Mouse (Mus musculus) mouse embryonic stem cell (cell line): Measurements from ENCODE around the gene Agmo.

Experiments
- in situ Hi-C, 2 experiments: fragments of 300-500 bp; cut with MboI; formaldehyde crosslinking; loops; 1 replicate in 1 of 2; 3 replicates in 1 of 2; pipeline ENCODE4 v1.14.3; 2019 to 2020; ENCODE audit warnings: low sequenced_read_pairs in 2 of 2, low pct_unique_long_range_greater_than_20kb in 1 of 2, mixed read lengths in 1 of 2; ENCODE audit not compliant: unreplicated experiment in 1 of 2

Agmo gene

GRCm38 (mm10) chr12:37392316-37392715 lies 150.9 kb downstream of the Agmo start:
- in situ Hi-C loops = no loop called here

GRCm38 (mm10) chr12:37402541-37402940 lies 161.1 kb downstream of the Agmo start:
- in situ Hi-C loops = no loop called here

- in situ Hi-C loops = no loop called here
Observed at GRCm38 (mm10) chr12:37426350-37426749, 184.9 kb downstream of the Agmo start.

- in situ Hi-C loops = no loop called here
Observed at GRCm38 (mm10) chr12:37426750-37427149, 185.3 kb downstream of the Agmo start.

- in situ Hi-C loops = no loop called here
Observed at GRCm38 (mm10) chr12:37434466-37434865, 193.0 kb downstream of the Agmo start.

- in situ Hi-C loops = no loop called here
Observed at GRCm38 (mm10) chr12:37442486-37443013, 201.1 kb downstream of the Agmo start.

GRCm38 (mm10) chr12:37445255-37445654 lies 203.8 kb downstream of the Agmo start:
- in situ Hi-C loops = no loop called here

- in situ Hi-C loops = no loop called here
Observed at GRCm38 (mm10) chr12:37449597-37449996, 208.2 kb downstream of the Agmo start.

GRCm38 (mm10) chr12:37450366-37451156 lies 209.1 kb downstream of the Agmo start:
- in situ Hi-C loops = no loop called here

GRCm38 (mm10) chr12:37471631-37472030 lies 230.2 kb downstream of the Agmo start:
- in situ Hi-C loops = no loop called here

GRCm38 (mm10) chr12:37476849-37477248 lies 235.4 kb downstream of the Agmo start:
- in situ Hi-C loops = no loop called here

- in situ Hi-C loops = no loop called here
Observed at GRCm38 (mm10) chr12:37487991-37488390, 246.6 kb downstream of the Agmo start.

- in situ Hi-C loops = no loop called here
Observed at GRCm38 (mm10) chr12:37498871-37499270, 257.4 kb downstream of the Agmo start.

GRCm38 (mm10) chr12:37507406-37507805 lies 266.0 kb downstream of the Agmo start:
- in situ Hi-C loops = no loop called here

GRCm38 (mm10) chr12:37507826-37508225 lies 266.4 kb downstream of the Agmo start:
- in situ Hi-C loops = no loop called here

GRCm38 (mm10) chr12:37521772-37522171 lies 280.3 kb downstream of the Agmo start:
- in situ Hi-C loops = no loop called here

GRCm38 (mm10) chr12:37524662-37525061 lies 283.2 kb downstream of the Agmo start:
- in situ Hi-C loops = no loop called here

GRCm38 (mm10) chr12:37540994-37541393 lies 299.6 kb downstream of the Agmo start:
- in situ Hi-C loops = no loop called here

- in situ Hi-C loops = no loop called here
Observed at GRCm38 (mm10) chr12:37558284-37558683, 316.8 kb downstream of the Agmo start.

- in situ Hi-C loops = no loop called here
Observed at GRCm38 (mm10) chr12:37565882-37566596, 324.6 kb downstream of the Agmo start.
